Mouse (Mus musculus) hindbrain, embryonic 10.5 days (tissue): ENCODE data around the gene 6430531B16Rik. TPM values are rescaled to one million over a fixed set of nuclear protein-coding genes. Genes with fewer than 3 reads are reported as not detected.

Experiments used
- DNase-seq: peaks from one replicate; pipeline ENCODE4 v3.0.0-alpha.2; 2017; ENCODE audit warnings: low spot score
- H3K27ac ChIP-seq: fragments of 300-500 bp; sonication (generic); 2 replicates; pipeline ENCODE4 v1.5.1; 2016; ENCODE audit warnings: mild to moderate bottlenecking, moderate library complexity
- H3K27me3 ChIP-seq: fragments of 300-500 bp; sonication (generic); 2 replicates; pipeline ENCODE4 v1.6.1; 2016; ENCODE audit warnings: mild to moderate bottlenecking; ENCODE audit not compliant: poor library complexity, insufficient read depth, severe bottlenecking
- H3K36me3 ChIP-seq: fragments of 300-500 bp; sonication (generic); 2 replicates; pipeline ENCODE4 v1.6.1; 2016; ENCODE audit warnings: mild to moderate bottlenecking, moderate library complexity
- H3K4me1 ChIP-seq: fragments of 300-500 bp; sonication (generic); replicated peaks from 2 replicates; pipeline ENCODE4 v1.6.1; 2016; ENCODE audit warnings: mild to moderate bottlenecking
- H3K4me3 ChIP-seq: fragments of 300-500 bp; sonication (generic); 2 replicates; pipeline ENCODE4 v1.5.1; 2016; ENCODE audit warnings: mild to moderate bottlenecking, moderate library complexity
- H3K9me3 ChIP-seq: fragments of 300-500 bp; sonication (generic); 2 replicates; pipeline ENCODE4 v1.6.1; 2016; ENCODE audit warnings: mild to moderate bottlenecking, moderate library complexity
- WGBS: fragments of 180-500 bp; shearing (Covaris S2); methylation state at CpG from one replicate; pipeline ENCODE4 v1.1.7; 2016; 5-methylcytosine and 5-hydroxymethylcytosine counted together
- polyA plus RNA-seq: library from polyadenylated mRNA; unstranded; fragments of >200 nt; fragmentation: Nextera tagmentation; extraction: Ambion mirVana; gene quantifications from 2 replicates; pipeline ENCODE4 v1.2.1, GENCODE M21; 2016

6430531B16Rik gene
- 1.0 and 1.1 TPM in 2 replicates for polyA plus RNA-seq

- Histone ChIP-seq H3K4me1 (peaks cover 17% of the 10 kb centered on the region), H3K4me3 (peak within 1 kb of the TSS; percentile 77), H3K27ac (peak within 1 kb of the TSS; percentile 87), H3K9me3 (no peaks in the 10 kb centered on the region), H3K36me3 (no peaks in the 10 kb centered on the region), H3K27me3 (peaks cover 7% of the 10 kb centered on the region)
- DNase-seq, result peak; percentile 86
- 4% methylated on average over 32 of the region's 32 CpGs for WGBS
Measured at GRCm38 (mm10) chr7:139978278-139978892, at the start of gene 6430531B16Rik. TSS of gene 6430531B16Rik (minus strand) at chr7:139978755.

GRCm38 (mm10) chr7:140011336-140011735 is 32.8 kb upstream of the 6430531B16Rik start:
- no peaks in the 10 kb centered on the region for H3K27me3 ChIP-seq
- peaks cover 57% of the 10 kb centered on the region for H3K36me3 ChIP-seq
- 97% methylated on average over 17 of the region's 17 CpGs for WGBS
- H3K4me3 ChIP-seq, result no peak overlapping the region
- no peaks in the 10 kb centered on the region for H3K4me1 ChIP-seq
- H3K27ac ChIP-seq, result no peak overlapping the region
- peaks cover 7% of the 10 kb centered on the region; the same call in 1 of the 2 replicates for H3K9me3 ChIP-seq
- DNase-seq, result no peak

- no peaks in the 10 kb centered on the region for H3K27me3 ChIP-seq
- WGBS, result 96% methylated on average over 9 of the region's 9 CpGs
- peaks cover 83% of the 10 kb centered on the region for H3K36me3 ChIP-seq
Measured at GRCm38 (mm10) chr7:140007781-140008180, 29.2 kb upstream of the 6430531B16Rik start.

GRCm38 (mm10) chr7:140006861-140007611 is 28.5 kb upstream of the 6430531B16Rik start:
- Histone ChIP-seq H3K4me1 (no peaks in the 10 kb centered on the region), H3K9me3 (no peaks in the 10 kb centered on the region), H3K36me3 (peaks cover 90% of the 10 kb centered on the region), H3K27ac (no peak overlapping the region), H3K27me3 (no peaks in the 10 kb centered on the region), H3K4me3 (no peak overlapping the region)
- WGBS, result 94% methylated on average over 9 of the region's 9 CpGs
- DNase-seq, result no peak

More at GRCm38 (mm10) chr7:140007781-140008180, 29.2 kb upstream of the 6430531B16Rik start:
- Histone ChIP-seq H3K9me3 (no peaks in the 10 kb centered on the region), H3K4me1 (no peaks in the 10 kb centered on the region), H3K27ac (no peak overlapping the region), H3K4me3 (no peak overlapping the region)
- no peak for DNase-seq

GRCm38 (mm10) chr7:140004666-140005065 is 26.1 kb upstream of the 6430531B16Rik start:
- 92% methylated on average over 8 of the region's 8 CpGs for WGBS
- no peaks in the 10 kb centered on the region for H3K4me1 ChIP-seq
- H3K27ac ChIP-seq, result no peak overlapping the region
- H3K36me3 ChIP-seq, result peaks cover 94% of the 10 kb centered on the region
- no peak for DNase-seq
- H3K27me3 ChIP-seq, result no peaks in the 10 kb centered on the region
- H3K9me3 ChIP-seq, result no peaks in the 10 kb centered on the region
- no peak overlapping the region for H3K4me3 ChIP-seq

GRCm38 (mm10) chr7:140001086-140001740 is 22.7 kb upstream of the 6430531B16Rik start:
- H3K9me3 ChIP-seq, result no peaks in the 10 kb centered on the region
- no peaks in the 10 kb centered on the region for H3K4me1 ChIP-seq
- peaks cover 100% of the 10 kb centered on the region for H3K36me3 ChIP-seq
- no peak for DNase-seq
- H3K4me3 ChIP-seq, result no peak overlapping the region
- WGBS, result 54% methylated on average over 12 of the region's 12 CpGs
- no peak overlapping the region for H3K27ac ChIP-seq
- no peaks in the 10 kb centered on the region for H3K27me3 ChIP-seq

- peaks cover 97% of the 10 kb centered on the region for H3K36me3 ChIP-seq
- no peak for DNase-seq
- WGBS, result 96% methylated on average over 13 of the region's 13 CpGs
Measured at GRCm38 (mm10) chr7:139998691-139999350, 20.3 kb upstream of the 6430531B16Rik start.

GRCm38 (mm10) chr7:139994676-139995075 is 16.1 kb upstream of the 6430531B16Rik start:
- 29% methylated on average over 3 of the region's 3 CpGs for WGBS
- H3K4me3 ChIP-seq, result no peak overlapping the region
- no peaks in the 10 kb centered on the region for H3K9me3 ChIP-seq
- H3K36me3 ChIP-seq, result peaks cover 59% of the 10 kb centered on the region
- DNase-seq, result peak; percentile 56
- H3K27me3 ChIP-seq, result no peaks in the 10 kb centered on the region
- H3K4me1 ChIP-seq, result no peaks in the 10 kb centered on the region
- H3K27ac ChIP-seq, result no peak overlapping the region

More at GRCm38 (mm10) chr7:139998691-139999350, 20.3 kb upstream of the 6430531B16Rik start:
- H3K4me3 ChIP-seq, result no peak overlapping the region
- H3K4me1 ChIP-seq, result no peaks in the 10 kb centered on the region
- no peaks in the 10 kb centered on the region for H3K27me3 ChIP-seq
- no peak overlapping the region for H3K27ac ChIP-seq
- H3K9me3 ChIP-seq, result no peaks in the 10 kb centered on the region

- Histone ChIP-seq H3K36me3 (peaks cover 54% of the 10 kb centered on the region), H3K27ac (no peak overlapping the region), H3K4me1 (no peaks in the 10 kb centered on the region), H3K27me3 (no peaks in the 10 kb centered on the region), H3K9me3 (no peaks in the 10 kb centered on the region), H3K4me3 (no peak overlapping the region)
- 84% methylated on average over 4 of the region's 4 CpGs for WGBS
- DNase-seq, result no peak
Measured at GRCm38 (mm10) chr7:139994202-139994601, 15.6 kb upstream of the 6430531B16Rik start.

- peaks cover 48% of the 10 kb centered on the region for H3K36me3 ChIP-seq
- H3K9me3 ChIP-seq, result no peaks in the 10 kb centered on the region
- 88% methylated on average over 6 of the region's 6 CpGs for WGBS
- no peak overlapping the region for H3K27ac ChIP-seq
- DNase-seq, result no peak
- H3K4me3 ChIP-seq, result no peak overlapping the region
- H3K4me1 ChIP-seq, result no peaks in the 10 kb centered on the region
- H3K27me3 ChIP-seq, result no peaks in the 10 kb centered on the region
Measured at GRCm38 (mm10) chr7:139993532-139993931, 15.0 kb upstream of the 6430531B16Rik start.

GRCm38 (mm10) chr7:139992406-139992805 is 13.9 kb upstream of the 6430531B16Rik start, which contains the start of gene Adam8:
TSS of gene Adam8 (minus strand) at chr7:139992562.
- Histone ChIP-seq H3K27me3 (no peaks in the 10 kb centered on the region), H3K4me1 (no peaks in the 10 kb centered on the region), H3K4me3 (no peak within 1 kb of the TSS), H3K27ac (no peak within 1 kb of the TSS), H3K36me3 (peaks cover 37% of the 10 kb centered on the region), H3K9me3 (no peaks in the 10 kb centered on the region)
- DNase-seq, result no peak
- 31% methylated on average over 7 of the region's 7 CpGs for WGBS

GRCm38 (mm10) chr7:139990864-139991394 is 12.4 kb upstream of the 6430531B16Rik start:
- H3K27me3 ChIP-seq, result no peaks in the 10 kb centered on the region
- no peaks in the 10 kb centered on the region for H3K4me1 ChIP-seq
- no peak for DNase-seq
- H3K36me3 ChIP-seq, result peaks cover 26% of the 10 kb centered on the region
- 77% methylated on average over 8 of the region's 8 CpGs for WGBS
- H3K4me3 ChIP-seq, result no peak overlapping the region
- H3K9me3 ChIP-seq, result no peaks in the 10 kb centered on the region
- H3K27ac ChIP-seq, result no peak overlapping the region
